Mouse (Mus musculus) induced T-regulatory cell, adult 2 months (primary cell): Measurements from ENCODE around the gene Actl6a.

Experiments used
- DNase-seq: peaks from one replicate; pipeline ENCODE4 v3.0.0-alpha.2; 2012; ENCODE audit warnings: low read depth

Gene Actl6a

DNA sequence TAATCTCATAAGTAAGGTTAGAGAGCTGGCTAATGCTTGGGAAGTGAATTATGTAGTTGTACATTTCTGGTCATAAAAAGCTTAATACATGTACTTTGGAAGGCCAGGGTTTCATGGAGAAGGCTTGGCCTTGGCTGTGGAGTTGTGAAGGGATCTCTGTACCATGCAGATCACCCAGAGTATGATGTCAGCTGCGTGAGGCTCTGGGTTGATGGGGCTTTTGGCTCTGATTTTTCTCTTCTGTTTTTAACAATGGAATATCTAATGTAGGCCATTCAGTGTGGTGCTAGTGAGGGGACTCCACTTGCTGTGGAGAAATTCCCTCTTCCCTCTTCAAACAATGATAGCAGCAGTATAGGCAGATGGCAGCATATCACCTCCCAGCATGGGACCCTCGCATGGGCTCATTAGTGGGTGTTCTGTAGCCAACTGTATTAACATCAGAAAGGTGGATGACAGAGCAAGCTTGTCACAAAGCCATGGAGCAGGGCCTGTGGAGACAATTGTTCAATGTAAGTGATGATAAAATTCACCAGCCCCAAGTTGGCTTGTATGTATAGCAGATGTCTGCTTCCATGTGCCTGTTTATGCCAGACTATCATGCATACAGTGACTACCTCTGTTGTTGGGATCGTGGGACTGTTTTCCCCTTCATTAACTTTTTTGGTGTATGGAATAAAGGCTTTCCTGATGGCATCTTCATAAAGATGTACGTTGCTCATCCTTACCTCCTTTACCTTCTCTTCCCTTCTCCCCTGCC, 43.9 kb downstream of the Actl6a start:
- DNase-seq, result no peak

DNA sequence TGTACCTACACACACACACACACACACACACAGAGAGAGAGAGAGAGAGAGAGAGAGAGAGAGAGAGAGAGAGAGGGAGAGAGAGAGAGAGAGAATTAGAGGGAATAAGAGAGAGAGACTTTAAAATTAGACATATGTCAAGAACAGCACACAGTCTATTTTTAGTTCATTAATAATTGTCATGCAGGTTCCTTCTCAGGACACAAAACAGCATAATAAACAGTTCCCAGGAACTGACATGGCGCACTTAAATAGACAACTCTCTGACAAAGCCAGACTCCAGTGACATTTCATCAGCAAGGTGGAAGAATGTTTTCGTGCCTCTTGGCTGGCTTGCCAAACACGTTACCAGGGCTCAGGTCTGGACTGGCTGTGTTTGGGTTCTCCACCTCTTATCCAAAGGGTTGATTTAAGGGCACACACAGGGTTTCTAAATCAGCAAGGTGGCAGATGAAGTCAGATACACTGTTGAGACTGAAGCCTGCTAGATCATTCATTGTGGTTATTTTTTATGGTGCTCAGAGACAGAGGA, 48.4 kb downstream of the Actl6a start:
- no peak for DNase-seq

DNA sequence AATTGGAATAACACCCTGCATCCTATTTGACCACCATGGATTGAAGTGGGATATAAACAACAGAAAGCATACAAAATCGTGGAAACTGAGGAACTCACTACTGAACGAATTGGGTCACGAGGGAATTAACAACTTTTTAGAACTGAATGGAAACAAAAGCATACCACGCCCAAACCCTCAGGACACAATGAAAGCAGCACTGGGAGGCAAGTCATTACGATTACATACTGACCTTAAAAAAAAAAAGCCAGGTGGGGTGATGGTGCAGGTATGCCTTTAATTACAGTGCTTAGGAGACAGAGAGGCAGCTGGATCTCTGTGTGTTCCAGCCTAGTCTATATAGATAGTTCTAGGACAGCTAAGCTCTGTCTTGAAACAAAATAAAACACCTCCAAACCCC, 53.1 kb downstream of the Actl6a start:
- no peak for DNase-seq

DNA sequence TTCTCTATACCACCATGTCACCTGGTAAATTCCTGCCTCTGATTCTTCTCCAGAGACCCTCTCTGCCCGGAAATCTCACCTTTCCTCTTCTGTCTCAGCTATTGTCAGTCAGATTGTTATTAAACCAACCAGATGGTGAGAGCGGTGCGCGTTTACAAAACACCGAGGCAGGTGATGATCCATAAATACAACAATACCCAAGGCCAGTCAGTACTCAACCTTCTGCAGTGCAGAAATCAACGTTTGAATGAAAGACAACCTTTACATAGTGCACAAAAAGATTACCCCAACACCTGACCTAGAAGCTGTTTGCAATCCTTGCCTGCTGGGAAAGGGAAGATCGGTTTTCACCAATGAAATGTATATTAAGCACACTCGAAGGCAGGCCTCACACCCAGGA, 56.9 kb downstream of the Actl6a start:
- no peak for DNase-seq

DNA sequence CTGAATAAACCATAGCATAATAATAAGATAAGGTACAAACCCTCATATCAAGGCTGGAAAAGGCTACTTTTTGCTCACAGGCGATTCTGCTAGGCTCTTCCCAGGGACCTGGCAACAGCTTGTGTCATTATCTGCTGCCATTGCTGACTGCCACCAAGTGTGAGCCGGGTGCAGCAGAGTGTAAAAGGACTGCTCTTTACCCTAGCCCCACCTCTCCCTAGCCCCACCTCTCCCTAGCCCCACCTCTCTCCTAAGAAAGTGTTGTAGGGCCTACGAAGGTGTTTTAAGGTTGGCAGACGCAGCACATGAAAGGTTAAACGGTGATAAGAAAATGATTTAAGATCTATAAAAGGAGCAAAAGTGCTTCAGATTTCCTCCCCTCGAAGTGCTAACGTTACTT, 57.8 kb downstream of the Actl6a start:
- DNase-seq, result no peak

DNA sequence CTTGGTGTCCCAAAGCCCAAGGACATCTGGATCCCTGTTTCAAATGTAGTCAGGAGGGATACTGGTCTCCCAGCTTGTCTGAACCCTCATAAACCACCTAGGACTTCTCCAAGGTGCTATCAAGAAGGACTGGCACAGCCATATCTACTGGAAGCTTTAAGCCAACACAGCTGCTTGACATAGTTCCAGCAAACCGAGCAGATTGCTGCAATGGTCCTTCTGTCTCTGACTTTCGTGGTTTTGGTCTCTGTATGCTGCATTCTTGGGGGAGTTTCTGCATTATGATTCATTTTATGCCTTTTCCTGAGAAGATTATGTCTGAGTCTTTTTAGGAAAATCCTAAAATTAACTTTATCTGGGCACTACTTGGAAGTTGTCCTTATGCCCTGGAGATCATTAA, 64.7 kb downstream of the Actl6a start:
- DNase-seq, result no peak
